Mouse (Mus musculus) brain, embryonic 14.5 days (tissue): Measurements from ENCODE around the gene Insrr. TPM values are rescaled to one million over a fixed set of nuclear protein-coding genes. Genes with fewer than 3 reads are reported as not detected.

Source experiments
- DNase-seq: peaks from one replicate; pipeline ENCODE4 v3.0.0-alpha.2; 2011; ENCODE audit warnings: low read depth
- CTCF ChIP-seq: fragments of 200-500 bp; IDR thresholded peaks from 2 replicates; pipeline ENCODE4 v1.5.1; 2012; ENCODE audit warnings: inconsistent platforms, mild to moderate bottlenecking, moderate library complexity, borderline replicate concordance; ENCODE audit not compliant: insufficient read depth, insufficient read length; ENCODE audit errors: extremely low read depth
- POLR2A ChIP-seq: fragments of 200-500 bp; IDR thresholded peaks from 2 replicates; pipeline ENCODE4 v1.6.1; 2012; ENCODE audit warnings: mild to moderate bottlenecking, inconsistent platforms, borderline replicate concordance; ENCODE audit not compliant: poor library complexity, insufficient read depth, insufficient read length, severe bottlenecking; ENCODE audit errors: extremely low read depth
- polyA plus RNA-seq: library from polyadenylated mRNA; depleted of rRNA; stranded (reverse); fragments of >200 nt; gene quantifications from 2 replicates; pipeline ENCODE4 v1.2.3, GENCODE M21; 2012

Insrr gene
- polyA plus RNA-seq, 1 experiment: 1.7 TPM

- no peak for TF ChIP-seq POLR2A
- TF ChIP-seq CTCF: no peak
- DNase-seq: peak; percentile 41
Measured at GRCm38 (mm10) chr3:87779086-87779485, 17.7 kb upstream of the Insrr start.

DNA sequence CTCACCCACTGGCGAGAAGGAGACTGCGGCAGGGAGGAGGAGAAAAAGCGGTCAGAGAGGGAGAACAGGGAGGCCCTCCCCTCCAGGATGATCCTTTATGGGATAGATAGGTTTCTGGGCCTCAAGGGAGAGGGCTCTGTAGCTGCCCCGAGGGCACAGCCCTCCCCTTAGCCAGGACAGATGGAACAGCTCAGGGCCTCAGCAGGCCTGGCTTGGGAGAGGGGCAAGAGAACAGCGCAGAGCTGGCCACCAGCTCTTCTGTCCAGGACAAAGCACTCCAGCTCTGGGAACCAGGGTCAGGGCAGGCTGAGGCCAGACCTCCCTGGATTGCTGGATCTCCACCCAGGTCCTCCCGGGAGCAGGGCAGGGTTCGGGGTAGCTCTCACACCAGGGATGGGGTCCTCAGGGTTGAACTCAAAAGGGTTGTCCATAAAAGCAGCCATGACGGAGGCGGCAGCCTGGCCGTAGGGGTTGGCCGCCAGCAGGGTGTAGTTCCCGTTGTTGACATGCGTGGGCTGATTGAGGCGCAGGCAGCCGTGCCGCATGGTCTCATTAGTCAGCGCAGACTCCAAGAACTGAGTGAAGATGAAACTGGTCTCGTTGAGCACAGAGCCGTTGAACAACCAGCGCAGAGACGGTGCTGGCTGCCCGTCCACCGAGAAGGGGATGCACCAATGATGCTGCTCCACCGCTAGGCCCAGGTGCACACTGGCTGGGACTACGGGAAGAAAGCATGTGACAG is 13.3 kb upstream of the Insrr start:
- no peak for TF ChIP-seq CTCF
- no peak for TF ChIP-seq POLR2A
- DNase-seq: no peak

- no peak for DNase-seq
- no peak for TF ChIP-seq CTCF
- no peak for TF ChIP-seq POLR2A
Measured at GRCm38 (mm10) chr3:87785156-87785555, 11.6 kb upstream of the Insrr start.

DNA sequence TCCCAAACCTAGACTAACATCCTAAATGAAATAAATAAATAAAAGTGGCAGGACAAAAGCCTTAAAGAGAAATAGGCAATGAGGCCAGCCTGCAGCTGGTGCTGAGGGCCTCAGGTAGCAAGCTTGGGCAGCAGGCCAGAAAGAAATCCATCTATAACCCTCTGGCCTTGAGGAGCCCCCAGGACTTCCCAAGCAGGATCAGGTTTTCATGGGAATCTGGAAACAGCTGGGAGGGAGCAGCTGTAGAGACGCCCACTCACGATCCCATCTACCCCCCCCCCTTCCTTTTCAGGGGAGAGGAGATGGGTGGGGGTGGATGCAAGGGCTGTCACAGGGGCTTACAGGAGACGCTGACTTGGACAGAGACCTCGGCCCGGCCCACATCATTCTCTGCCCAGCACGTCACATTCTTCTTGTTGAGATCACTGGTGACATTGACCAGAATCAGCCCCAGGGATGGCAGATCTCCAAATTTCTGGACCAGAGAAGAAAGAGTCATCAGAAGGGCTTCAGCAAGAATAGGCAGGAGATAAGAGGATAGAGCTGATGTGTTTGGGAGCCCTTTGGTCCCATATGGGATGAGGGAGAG is 11.0 kb upstream of the Insrr start:
- no peak for DNase-seq
- no peak for TF ChIP-seq CTCF
- no peak for TF ChIP-seq POLR2A

- TF ChIP-seq POLR2A (no peak), CTCF (no peak)
Measured at GRCm38 (mm10) chr3:87789248-87789647, 7.5 kb upstream of the Insrr start.

GRCm38 (mm10) chr3:87789768-87790167 is 7.0 kb upstream of the Insrr start:
- DNase-seq: peak; percentile 31
- TF ChIP-seq CTCF (no peak), POLR2A (no peak)

More at GRCm38 (mm10) chr3:87789248-87789647, 7.5 kb upstream of the Insrr start:
- DNase-seq: no peak

GRCm38 (mm10) chr3:87794922-87795325 is 1.8 kb upstream of the Insrr start, which contains the start of gene Ntrk1:
Gene Ntrk1 (minus strand): TSS chr3:87795162.
- no peak for TF ChIP-seq CTCF
- TF ChIP-seq POLR2A: no peak
- no peak for DNase-seq

GRCm38 (mm10) chr3:87795336-87796277 is 1.1 kb upstream of the Insrr start:
- peak; percentile 63 for DNase-seq
- TF ChIP-seq CTCF (peak; percentile 78), POLR2A (no peak)

DNA sequence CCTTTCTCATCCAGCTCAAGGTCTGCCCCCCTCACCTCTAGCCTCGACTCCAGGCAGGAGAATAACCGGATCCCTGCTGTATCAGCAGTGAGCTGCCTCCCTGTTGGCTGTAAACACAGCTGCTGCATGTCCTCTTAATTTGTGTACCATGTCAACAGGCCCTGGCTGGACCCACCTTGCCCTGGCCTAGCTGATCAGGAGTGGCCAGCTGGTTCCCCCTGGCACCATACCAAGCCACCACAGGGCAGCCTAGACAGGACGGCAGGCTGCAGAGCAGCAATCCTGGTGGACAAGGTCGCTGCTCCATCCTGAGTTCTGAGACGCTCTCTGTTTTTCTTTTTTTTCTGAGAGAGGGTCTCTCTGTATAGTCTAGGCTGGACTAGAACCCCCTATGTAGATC is 4.9 kb downstream of the Insrr start:
- no peak for DNase-seq

GRCm38 (mm10) chr3:87804038-87804677 is 7.4 kb downstream of the Insrr start:
- TF ChIP-seq POLR2A (no peak), CTCF (no peak)
- no peak for DNase-seq

More for the DNA sequence above, 4.9 kb downstream of the Insrr start:
- TF ChIP-seq POLR2A: no peak
- TF ChIP-seq CTCF: no peak
